Mouse (Mus musculus): ENCODE measurements around the gene Iqcf3.
"Not testable (repeated sequence)": the region's sequence is repeated elsewhere in the genome, so short reads cannot be mapped to it uniquely, and the experiment has no call there.

The Iqcf3 gene

DNA sequence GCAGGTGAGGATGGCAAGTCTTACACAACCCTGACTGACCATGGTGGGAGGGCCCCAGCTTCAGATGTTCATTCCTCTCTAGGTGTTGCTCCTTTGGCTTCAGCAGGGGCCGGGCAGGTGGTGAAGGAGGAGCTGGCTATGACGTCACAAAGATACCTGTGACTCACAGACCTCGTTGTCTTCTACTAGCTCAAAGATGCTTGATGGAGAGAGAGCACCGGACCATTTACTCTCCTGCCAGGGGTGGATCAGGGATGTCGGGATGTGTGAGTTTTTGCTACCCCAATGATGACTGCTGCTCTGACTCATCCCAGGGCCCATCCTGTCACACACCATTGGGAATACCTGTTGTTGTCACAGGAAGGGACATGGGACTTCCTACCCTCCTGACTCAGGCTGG is at the start of gene Iqcf3:
Gene Iqcf3, minus strand, starts transcription at position 101 of the 400 bp plus-strand sequence.
- DNase-seq: no peak

DNA sequence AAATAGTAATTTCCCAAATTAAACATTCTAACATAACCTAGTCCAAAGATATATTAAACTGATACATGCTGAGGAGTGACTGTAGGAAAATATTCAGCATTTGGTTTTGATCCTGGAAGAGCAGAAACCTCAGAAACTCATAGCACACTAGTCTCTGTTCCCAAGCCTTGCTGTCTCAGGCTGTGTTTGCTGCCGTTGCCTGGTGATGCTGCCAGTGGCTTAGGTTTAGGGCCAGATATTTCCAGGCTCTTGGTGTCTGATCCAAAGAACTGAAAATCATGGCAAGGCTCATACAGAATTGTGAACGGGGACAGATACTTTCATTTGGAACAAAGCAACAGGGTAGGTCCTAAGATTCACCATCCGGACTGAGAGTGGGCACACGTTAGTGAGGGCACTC is 49.3 kb upstream of the Iqcf3 start:
- DNase-seq: no peak

DNA sequence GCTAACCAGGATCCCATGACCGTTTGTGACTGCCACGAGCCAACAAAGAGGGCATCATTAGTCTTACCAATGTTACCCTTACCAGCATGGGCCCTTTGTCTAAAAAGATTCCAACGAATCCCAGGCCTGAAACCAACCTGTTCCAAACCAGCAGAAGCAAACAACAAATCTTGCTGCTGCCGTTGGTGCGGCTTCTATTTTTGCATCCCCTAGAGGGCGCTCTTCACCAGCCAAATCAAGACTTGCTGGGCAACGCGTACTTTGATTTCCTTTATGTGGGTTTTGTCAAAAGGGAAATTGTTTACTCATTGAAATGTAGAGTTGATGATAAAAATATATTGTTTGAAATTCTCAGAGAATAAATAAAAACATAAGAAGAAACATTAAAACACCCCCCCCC is 39.1 kb upstream of the Iqcf3 start:
- peak; percentile 26 for DNase-seq

DNA sequence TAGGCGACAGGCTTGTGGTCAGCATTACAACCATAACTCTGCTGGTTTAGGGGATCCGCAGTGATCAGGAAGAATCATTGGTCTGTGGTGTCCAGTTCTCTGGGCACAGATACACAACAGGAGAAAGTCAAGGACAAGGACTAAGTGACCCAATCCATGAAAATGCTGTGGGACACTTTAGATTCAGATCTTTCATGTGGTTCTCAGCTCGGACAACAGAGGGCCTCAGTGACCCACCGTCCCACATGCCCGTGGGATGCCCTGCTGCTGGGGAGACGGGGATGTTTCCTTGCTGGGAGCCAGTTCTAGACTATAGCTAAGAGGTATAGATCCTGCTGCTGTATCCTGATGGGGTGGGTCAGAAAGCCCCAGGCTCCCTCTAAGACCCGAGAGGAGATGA is 37.0 kb upstream of the Iqcf3 start:
- no peak for DNase-seq

DNA sequence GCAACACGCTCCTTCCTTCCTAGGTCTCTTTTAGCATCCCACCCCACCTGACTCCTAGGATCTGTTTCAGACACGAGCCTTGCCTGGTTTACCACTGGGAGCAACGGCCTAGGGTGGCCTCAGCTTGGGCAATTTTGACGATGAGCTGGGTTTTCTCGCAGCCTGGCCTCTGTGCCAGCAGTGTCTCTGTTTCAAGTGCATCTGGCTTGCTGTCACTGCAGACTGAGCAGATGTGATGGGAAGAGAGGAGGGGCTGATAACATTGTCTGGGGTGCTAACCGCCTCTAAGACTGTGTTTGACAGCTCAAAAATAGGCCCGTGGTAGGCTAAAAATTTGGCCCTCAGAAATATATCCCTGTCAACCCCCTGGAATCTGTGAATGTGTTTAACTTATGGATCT is 34.4 kb upstream of the Iqcf3 start:
- DNase-seq: no peak

DNA sequence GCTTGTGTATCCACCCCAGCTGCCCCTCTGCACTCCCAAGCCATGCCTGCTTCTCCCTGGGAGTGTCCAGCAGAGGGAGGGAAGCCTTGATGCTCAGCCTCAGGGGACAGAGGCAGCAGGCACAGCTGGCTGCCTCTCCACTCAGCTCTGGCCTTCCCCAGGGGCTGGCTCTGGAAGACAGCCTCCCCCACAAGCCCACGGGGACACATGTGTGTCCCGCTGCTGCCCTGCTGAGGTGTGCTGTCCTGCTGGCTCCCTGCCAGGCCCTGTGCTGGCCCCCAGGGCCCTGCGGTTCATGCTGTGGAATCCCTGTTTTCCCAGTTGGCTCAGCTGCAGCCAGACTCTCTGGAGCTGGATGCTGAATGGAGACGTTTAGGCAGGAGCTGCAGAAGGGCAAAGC is 34.0 kb upstream of the Iqcf3 start:
- not testable (repeated sequence) for DNase-seq

DNA sequence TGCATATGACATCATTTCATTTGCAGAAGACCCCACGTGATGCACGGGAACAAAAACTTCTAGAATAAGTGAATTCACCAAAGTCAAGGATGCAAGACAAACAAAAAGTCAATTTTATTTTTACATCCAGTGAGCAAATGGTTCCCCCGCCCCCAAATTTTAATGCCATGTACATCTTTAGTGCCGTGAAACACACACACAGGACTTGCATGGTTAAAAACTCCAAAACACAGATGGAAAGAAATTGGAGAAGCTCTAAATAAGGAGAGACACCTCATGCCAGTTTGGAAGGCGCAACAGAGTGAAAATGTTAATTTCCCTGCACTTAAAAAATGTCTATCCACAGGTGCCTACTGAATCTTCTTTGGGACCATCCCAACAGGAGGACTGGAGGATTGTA is 30.7 kb upstream of the Iqcf3 start:
- DNase-seq: no peak

DNA sequence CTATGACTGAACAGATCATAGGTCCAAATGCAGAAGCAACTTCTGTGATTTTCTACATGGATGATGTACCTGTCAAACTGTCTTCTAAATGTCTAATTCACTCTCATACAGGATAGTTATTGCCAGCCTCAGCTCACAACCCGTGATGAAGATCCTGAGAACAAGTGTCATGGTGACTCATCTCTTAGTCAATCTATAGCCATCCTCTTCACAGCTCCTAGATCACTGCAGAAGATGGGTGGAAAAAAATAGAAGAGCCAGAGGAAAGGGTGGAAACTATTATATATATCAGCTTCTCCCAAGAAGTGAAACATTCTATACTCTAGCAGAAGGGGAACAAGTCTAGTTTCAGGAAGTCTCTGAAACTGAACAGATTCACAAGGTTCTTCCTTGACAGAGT is 21.1 kb upstream of the Iqcf3 start:
- no peak for DNase-seq

DNA sequence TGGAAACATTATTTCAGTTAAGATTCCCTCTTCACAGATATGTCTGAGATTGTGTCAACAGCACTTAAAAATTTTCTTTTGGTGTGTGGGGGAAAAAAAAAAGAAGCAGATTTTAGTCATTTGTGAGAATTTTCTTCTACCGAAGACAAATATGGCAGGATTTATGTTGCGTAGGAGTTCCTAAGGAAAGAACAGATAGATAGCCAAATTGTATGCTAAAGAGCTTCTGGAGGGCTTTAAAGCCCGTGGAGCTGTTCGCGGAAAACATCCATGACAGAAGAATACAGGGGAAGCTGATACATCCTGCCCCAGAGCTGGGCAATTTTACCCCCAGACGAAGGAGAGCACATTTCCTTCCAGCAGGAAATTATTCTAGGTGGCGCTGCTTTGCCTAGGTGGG is 18.6 kb upstream of the Iqcf3 start:
- DNase-seq: no peak

DNA sequence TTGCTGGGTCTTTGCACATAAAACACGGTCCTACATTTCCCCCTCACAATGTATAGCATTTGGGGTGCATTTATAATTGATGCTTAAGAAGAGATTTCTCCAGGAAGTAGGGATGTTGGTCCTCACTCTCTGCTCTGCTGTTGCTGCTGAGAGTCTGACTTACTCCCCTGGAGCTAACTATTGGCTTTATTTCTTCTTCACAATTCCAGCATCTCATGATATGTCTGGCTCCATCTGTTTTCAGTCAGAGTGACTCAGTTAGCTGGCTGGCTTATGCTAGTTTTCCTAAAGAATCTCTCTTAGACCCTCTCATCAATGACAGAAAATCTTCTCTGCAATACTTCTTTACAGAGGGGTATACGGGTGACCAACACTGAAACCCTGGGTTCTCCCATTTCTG is 14.7 kb upstream of the Iqcf3 start:
- no peak for DNase-seq

DNA sequence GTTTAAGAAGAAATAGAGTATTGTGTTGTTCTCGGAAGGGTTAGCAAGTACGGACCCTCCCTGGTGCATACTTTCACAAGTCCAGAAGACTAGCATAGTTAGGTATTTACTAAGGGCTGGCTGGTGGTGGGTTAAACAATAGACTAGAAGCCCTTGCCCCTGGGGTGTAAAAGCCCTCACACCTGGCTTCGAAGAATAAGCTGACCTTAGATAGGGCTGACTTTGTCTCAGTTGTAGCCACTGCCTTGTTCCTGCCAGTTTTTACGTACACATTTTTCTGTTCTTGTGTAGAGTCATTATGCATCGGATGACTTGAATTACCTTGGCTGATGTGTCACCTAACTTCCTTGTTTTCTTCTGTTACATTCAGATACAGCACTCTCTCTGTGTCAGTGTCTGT is 11.9 kb upstream of the Iqcf3 start:
- no peak for DNase-seq

DNA sequence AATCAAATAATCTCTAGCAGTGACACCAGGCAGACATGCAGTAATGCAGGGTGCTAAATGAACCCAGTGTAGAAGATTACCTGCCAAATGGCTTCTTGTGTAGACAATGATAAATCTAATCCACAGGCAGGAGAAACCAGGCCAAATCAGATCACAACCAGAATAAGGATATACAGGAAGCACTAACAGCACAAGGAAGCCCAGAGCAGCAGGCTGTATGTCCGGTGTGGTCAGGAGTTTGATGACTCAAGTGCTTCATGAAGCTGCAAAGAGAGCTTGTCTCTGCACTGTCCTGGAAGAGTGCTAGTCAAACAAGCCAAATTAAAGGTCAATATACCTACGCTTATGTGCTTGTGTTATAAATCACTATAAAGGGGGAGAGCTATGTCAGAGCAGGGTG is 10.8 kb upstream of the Iqcf3 start:
- DNase-seq: no peak

DNA sequence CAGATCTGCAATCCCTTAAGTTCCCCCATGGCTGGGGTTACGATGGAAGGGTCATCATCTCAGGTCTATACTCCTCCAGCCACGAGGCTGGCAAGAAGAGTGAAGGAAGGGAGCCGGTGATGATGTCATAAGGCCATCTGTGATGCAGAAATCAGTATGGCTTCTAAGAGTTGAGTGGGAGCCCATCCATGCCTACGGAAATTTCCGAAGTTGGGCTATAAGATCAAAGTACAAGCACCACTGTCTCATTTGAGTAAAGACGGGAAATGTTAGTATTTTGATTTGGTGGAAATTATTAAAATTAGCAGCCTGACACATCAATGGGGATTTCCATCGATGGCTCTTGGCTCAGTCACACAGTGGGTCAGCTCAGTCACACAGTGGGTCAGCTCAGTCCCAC is 9.5 kb upstream of the Iqcf3 start, which contains the start of gene Iqcf4:
Gene Iqcf4, minus strand, starts transcription at position 101 of the 400 bp plus-strand sequence.
- DNase-seq: no peak

DNA sequence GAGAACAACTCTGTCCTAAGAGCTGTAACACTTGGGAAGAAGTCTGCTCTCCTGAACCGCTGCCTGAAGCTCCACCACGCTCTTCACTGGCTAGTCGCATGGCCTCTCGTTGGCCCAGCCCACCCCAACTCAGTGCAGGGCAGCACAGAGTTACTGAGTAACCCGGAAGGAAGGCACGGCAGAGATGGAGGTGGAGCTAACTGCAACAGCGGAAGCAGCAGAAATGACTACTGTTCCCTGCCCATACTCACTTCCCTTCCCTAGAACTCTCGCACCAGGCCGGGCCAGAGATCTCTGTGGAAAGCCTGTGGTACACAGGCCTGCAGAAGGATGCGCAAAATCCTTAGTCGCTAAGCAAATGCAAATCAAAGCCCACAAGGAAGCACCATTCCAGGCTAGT is 5.0 kb upstream of the Iqcf3 start:
- no peak for DNase-seq

DNA sequence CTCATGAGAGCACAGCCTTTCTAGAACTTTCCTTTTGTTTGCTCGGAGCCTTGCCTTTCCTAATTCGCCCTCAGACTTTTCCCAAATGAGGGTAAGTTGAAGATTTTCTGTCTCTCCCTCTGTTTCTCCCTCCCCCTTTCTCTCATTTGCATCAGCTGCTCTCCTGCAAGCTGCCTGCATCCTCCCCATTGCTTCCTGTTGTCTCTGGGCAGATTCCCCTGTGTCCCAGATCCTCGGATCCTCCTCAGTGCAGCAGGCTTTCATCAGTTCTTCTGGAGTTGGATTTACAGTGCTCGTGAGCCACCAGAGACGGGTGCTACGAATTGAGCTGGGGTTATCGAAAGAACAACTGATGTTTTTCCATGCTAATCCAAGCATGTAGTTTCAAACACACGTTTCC is 2.6 kb upstream of the Iqcf3 start:
- no peak for DNase-seq

DNA sequence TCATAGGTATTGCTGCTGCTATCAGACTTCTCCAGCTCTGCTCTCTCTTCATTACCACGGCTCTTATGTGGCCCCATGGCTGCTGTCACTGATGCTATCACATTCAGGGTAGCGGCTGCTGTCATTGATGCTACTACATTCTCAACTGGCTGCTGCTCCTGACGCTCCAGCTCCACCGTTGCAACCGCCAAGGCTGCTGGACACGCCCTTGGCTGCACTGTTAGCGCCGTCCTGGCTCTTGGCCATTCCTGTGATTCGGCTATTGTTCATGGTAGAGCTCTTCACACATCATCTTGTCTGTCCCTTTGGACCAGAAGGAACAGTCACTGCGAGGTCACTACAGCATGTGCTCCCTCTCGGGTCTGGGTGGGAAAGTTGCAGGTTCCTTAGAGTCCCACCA is 860 bp upstream of the Iqcf3 start:
- no peak for DNase-seq

DNA sequence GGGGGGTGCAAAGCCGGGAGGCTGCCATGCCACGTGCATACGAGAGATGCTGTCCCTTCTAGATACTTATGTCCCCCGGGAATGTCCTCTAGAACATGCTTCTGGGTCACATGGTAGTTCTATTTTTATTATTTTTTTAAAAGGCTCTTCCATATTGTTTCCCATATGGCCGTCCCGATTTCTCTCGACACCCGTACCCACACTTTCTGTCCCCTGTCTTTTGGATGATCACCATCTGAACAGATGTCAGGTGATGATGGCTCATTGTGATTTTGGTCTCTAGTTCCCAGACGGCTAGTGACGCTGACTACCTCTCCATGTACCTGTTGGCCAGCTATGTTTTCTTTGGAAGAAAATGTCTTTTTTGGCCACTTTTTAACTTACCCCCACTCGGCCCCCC is 26.5 kb downstream of the Iqcf3 start:
- no peak for DNase-seq

DNA sequence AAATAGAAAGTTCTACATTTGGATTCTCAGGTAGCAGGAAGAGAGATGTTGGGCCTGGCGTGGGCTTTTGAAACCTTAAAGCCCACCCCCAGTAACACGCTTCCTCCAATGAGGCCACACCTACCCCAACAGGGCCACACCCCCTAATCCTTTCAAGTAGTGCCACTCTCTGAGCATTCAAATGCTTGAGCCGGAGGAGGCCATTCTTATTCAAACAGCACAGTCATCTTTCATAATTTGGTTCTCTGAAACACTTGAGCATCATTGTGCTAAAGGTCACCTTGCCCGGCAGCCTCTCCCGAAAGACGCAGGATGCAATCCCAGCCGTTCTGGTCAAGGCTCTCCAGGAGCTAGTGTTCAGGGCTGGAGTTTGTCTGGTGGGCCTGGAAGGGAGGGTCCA is 27.1 kb downstream of the Iqcf3 start:
- no peak for DNase-seq

DNA sequence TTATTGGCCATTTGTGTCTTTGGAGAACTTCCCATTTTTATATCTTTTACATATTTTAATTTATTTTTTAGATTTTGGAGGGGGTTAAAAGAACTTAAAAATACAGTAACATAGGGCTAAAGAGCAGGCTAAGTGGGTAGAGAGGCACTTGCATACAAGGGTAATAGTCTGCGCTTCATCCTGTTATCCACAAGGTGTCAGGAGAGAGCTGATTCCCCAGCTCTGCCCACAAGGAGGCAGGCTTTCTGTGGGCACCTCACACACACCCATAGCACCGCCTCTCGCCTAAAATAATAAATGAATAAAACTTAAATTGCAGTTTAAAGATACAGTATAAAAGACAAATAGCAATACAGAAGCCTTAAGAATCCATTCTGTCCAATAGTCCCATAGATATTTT is 29.6 kb downstream of the Iqcf3 start:
- DNase-seq: no peak

DNA sequence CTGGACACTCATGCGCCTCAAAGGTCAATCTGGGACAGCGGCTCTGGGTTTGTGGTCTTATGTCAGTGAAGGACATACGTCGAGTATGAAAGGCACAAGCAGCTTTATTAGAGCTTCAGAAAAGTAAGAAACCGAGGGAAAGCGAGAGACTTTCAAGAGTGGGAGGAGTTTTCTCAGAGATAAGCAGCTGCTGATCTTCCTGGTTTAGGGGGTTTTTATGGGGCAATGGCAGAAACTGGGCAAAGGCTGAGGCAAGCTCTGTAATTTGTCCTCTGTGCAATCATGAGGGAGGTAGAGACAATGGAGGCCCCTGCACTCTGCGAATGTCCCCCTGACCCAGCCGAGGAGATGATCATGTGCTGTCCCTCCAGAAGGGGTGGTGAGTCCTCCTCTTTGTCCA is 41.5 kb downstream of the Iqcf3 start:
- no peak for DNase-seq

DNA sequence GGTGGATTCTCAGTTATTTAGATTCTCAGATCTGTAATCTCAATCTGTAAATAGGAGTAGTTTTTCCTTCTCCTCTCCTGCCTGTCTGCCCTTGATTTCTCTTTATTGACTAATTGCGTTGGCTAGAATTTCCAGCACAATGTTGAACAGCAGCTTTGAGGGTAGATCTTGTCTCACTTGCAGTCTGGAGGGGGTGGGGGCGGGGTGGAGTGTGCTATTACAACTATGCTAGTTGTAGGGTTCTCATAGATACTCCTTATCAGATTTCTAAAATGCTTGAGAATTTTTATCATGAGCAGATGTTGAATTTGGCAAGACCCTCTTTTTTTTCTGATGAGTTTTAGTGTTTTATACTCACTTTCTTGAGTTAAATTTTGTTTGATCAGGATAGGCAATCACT is 42.0 kb downstream of the Iqcf3 start:
- no peak for DNase-seq

DNA sequence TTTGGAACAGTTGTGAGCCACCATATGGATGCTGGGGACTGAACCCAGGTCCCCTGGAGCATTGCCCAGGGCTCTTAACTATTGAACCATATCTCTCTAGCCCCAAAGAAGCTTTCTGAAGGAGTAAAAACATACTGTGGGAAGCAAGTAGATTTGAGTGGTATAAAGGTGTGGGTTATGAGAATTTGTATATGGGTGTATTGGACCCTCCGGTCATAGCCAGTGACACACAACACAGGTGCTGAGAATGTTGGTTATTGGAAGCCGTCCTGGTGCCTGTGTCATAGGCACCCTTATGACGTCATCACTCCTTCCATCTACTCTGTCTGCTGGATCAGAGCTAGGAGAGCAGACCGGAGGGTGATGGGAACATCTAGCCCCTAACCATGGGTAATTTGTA is 47.2 kb downstream of the Iqcf3 start, which contains the start of gene Iqcf5:
Gene Iqcf5, plus strand, starts transcription at position 301 of the 400 bp plus-strand sequence.
- DNase-seq: no peak

DNA sequence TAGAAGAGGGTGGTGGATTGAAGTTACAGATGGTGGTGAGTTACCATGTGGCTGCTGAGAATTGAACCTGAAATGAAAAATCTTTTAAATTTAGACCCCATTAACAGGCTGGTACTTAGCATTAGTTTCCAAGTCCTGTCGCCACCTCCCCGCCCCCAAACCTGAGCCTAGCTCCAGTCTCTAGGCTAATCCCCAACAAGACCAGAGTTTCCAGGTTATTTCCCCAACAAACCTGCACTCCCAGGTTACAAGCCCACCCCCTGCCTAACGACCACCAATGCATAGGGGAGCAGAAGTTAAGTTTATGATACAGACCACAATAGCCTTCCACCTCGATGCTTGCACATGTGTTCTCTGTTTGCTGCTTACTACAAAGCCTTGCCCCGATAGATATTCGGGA is 47.9 kb downstream of the Iqcf3 start:
- no peak for DNase-seq

DNA sequence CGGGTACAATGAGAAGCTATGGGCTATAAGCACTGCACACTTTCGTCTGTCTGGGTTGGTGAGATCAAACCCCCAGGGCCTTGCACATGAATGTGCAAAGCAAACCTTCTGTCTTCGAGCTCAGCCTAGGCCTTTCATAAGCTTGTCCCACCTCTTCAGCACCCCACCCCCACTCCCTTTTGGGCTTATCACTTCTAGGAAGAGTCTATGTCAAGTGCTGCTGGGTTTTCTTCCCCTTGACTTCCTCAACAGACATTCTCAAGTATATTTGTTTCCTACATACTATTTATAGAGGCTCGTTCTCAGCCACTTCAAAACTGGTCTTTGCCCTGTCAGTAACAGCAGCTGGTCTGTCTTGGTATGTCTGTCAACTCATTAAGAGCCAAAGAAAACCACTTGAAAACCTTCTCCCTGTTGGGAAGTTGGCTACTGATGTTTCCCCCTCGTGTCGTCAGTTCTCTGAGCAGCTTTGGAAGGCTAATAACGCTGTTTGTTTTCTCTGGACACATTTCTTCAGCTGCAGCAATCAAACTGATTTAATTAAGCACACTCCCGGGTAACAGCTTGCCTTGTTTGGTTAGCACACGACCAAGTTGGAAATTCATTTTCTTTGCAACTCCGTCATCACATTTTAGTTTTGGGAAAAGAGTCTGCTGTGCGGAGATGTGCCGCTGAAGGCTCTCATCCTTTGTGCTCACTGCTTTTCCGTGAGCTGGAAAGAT is 48.5 kb downstream of the Iqcf3 start:
- no peak for DNase-seq

DNA sequence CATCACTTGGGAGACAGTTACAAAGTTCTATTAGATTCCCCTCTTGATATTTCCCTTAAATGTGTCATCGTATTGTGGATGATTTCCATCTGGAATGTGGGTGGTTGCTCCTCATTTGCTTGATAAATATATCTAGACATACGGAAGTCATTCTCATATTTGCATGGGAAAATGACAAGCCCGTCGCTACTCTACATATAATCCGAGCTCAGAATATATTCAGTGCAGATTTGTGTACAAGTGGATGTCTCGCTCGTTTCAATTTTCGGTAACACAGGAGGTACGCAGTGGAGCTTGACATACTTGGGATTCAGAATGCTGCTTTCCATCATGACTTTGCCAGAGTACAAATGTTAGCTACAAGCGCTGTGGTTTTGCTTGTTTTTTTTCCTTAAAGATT is 52.1 kb downstream of the Iqcf3 start:
- no peak for DNase-seq

DNA sequence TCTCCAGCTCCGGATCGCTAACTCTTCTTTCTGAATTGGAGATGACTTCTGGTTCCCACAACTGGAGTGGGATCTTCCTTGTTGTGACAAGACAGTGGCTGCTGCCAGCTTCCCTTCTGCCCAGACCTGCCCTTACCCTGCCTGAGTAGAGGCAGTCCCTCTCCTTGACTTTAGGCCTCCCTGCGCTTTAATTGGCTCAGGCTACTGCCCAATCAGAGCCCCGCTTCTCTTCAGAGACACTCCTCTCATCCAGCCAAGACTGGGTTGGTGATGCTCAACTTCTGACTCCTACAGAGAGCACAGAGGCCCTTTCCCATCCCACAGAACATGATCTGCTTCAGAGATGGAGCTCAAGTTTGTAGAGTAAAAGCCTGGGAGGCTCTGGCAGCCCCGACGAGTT is 57.2 kb downstream of the Iqcf3 start:
- no peak for DNase-seq

Measured in cerebellum, adult 9-10 months (tissue).